Mouse (Mus musculus) cerebellum, adult 2 months (tissue): ENCODE data around the gene Snai1.

Source experiments
- CTCF ChIP-seq: fragments of 200-500 bp; IDR thresholded peaks from 2 replicates; pipeline ENCODE4 v1.5.1; 2011; ENCODE audit warnings: low read depth, mild to moderate bottlenecking, control low read depth, low read length, moderate library complexity, borderline replicate concordance; ENCODE audit not compliant: insufficient read depth
- POLR2A ChIP-seq: fragments of 200-500 bp; IDR thresholded peaks from 2 replicates; pipeline ENCODE4 v1.6.1; 2011; ENCODE audit warnings: low read length, control low read depth, borderline replicate concordance; ENCODE audit not compliant: insufficient read depth

- TF ChIP-seq CTCF (no peak), POLR2A (no peak)
Observed at GRCm38 (mm10) chr2:167576121-167576620, 38.2 kb downstream of the Snai1 start.
